Mouse (Mus musculus) right cerebral cortex, postnatal 25 days (tissue): ENCODE measurements around the gene Top3b.
"Not testable (repeated sequence)": the region's sequence is repeated elsewhere in the genome, so short reads cannot be mapped to it uniquely, and the experiment has no call there.

Experiments
- DNase-seq: peaks from one replicate; pipeline ENCODE4 v3.0.0; 2022

The Top3b gene

DNA sequence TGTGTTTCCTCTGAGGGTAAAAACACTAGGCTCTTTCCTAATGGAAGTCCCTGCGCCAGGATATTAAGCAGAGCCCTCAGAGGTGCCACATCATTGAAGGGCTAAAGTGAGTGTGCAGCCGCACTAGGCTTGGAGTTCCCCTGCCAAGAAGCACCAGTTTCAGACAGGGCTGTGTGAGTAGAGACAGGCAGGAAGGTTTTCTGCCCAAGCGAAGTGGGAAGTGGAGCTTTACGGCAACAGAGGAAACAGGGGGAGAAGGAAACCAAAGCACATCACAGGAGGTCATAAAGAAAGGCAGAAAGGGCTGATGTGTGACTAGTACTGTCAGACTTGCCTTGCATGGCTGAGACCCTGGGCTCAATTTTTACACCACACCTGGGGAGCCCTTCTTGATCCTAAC, 31.8 kb downstream of the Top3b start:
- no peak for DNase-seq

DNA sequence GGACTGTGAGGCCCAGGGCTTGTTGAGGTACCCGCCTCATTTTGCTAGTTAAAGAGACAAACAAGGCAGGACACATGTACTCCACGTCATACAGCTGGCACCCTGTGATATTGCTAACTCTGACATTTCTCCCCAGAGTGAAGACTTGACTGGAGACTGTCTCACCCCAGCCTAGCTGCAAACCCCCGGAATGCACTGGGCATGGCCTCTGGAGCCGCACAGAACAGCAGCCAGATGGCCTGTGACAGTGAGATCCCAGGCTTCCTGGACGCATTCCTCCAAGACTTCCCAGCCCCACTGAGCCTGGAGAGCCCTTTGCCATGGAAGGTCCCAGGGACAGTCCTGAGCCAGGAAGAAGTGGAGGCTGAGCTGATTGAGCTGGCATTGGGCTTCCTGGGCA, 32.7 kb downstream of the Top3b start:
- no peak for DNase-seq

DNA sequence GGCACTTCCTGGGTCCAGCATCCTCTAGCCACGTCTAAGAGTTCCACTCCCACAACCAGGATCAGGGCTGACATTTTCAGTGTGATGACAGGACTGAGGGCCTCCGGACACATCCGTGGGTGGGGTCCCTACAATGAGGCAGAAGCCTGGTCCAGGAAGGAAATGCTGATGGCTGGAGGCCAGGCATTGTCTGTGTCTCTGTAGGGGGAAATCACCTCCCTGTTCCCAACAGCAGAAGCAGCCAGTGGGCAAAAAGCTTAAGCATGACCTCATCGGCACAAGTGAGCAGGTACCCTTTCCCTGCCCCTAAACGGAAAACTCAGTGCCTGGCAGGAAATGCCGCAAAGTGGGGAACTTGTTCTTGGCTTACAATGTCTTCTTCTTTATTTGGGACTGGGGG, 37.3 kb downstream of the Top3b start:
- DNase-seq = no peak

DNA sequence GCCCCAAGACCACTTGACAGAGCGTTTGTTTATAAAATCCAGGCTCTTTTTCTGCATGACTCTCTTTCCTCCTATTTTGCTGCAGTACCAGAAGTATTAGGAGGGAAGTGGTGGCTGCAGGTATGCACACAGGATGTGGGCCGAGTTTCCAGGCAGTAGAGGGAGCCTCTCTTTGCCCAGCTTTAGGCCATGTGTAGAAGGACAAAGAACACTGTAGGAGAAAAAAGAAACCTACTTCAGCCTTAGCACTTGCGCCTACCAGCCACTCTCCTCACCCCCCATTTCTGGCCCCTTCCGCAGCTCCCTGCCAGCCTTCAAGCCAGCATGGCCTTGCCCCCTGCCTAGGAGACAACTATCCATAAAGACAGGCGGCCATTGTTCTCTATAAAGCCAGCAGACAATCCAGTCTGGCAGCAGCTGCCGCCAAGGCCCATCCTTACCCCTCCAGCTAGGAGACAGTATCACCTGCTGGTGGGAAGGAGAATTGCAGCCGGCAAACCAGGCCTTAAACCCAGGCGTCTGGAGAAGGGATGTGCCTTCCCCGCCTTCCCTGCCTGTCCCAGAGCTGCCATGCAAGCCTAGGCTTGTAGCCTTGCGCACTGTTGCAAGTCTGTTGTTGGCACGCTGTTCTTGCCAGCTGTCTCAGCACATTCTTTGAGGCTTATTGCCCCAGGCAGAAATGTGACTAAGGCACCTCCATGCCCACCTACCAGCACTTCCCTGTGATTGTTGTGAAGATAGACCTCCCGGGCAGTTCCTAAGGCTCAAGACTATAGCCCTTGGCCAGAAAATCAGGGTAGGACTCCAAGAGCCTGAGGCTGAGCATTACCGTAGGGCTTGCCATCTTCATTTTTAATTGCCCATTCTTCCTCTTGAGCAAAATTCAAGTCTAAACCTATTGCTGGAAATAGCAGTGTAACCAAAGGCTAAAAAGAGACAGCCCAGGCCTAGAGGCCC, 41.4 kb downstream of the Top3b start:
- peak; percentile 73 for DNase-seq

DNA sequence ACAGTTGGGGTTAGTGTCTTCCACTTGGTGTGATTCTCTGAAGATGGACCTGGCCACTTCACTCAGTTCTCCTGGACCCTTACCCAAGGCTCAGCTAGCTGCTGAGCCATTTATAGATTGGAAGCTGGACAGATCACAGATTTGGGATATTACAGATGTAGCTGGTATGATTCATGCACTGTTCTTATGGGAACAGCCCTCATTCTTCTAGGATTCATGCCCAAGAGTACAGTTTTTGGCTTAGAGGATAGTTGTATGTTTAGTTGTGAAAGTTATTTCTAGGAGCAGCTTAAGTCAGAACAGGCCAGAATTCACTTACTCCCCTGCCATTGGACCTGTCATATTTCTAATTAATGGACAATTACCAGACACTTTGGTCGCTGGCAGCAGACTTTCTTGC, 42.9 kb downstream of the Top3b start:
- DNase-seq = no peak

DNA sequence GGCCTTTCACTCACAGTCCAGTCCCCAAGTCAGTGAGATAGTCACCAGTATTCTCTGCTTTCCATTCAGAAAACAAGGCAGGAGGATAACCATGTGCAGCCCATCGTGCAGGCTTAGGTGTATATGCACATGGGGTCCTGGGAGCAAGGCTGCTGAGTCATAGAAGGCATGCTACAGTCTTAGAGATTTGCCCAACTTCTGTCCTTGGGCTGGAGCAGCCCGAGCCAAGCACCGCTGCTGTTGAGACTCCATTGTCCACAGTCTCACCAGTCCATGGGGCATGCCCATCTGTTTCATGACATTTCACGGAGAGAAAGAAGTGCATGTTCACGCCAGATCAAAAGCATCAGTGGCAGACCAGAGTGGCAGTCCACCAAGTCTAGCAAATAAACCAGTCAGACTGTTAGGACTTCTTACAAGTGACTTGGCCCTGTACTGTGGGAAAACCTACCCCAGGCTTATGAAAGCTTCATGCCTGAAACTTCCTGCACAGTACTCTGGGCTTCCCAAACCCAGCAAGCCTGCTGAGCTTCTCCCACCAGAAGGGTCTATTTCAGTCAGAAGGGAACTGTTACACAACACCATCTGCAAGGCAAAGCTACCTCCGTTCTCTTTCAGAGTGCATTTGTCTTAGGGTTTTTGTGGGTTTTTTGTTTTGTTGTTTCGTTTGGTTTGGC, 48.0 kb downstream of the Top3b start:
- DNase-seq = no peak

DNA sequence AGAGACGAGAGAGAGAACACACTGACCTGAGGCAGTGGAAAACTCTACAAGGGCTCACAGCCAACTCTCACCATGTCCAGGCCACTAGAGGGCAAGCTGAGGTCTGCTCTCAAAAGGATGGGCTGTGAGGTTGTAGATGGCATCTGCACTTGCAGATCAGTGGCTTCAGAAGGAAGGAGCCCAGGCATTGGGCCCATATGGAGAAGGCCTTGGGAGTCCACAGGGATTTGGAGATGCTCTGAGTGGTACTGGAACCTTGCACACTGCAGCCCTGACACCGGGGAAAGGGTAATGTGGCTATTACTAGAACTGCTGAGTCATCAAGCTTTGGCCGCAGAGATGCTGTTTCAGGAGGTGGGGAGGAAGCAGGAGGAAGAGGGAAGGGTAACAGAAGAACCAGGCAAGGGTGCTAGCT, 50.5 kb downstream of the Top3b start:
- no peak for DNase-seq

DNA sequence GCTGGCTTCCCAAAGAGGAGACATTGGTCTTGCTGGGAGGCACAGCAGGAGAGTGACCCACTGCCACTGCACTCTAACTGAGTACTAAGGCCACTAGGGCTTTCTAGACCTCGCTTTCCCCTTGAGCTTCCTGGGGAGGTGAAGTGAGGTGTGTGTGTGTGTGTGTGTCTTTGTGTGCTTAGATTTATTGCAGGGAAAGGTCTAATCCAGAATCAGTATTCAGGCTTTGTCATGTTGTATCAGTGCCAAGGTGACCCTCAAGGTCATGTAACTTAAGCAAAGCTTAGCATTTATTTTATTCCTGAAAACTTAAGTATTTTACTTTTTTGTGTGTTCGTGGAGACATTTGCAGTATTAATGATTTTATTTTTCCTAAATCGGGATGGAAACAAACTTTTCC, 53.9 kb downstream of the Top3b start:
- no peak for DNase-seq

DNA sequence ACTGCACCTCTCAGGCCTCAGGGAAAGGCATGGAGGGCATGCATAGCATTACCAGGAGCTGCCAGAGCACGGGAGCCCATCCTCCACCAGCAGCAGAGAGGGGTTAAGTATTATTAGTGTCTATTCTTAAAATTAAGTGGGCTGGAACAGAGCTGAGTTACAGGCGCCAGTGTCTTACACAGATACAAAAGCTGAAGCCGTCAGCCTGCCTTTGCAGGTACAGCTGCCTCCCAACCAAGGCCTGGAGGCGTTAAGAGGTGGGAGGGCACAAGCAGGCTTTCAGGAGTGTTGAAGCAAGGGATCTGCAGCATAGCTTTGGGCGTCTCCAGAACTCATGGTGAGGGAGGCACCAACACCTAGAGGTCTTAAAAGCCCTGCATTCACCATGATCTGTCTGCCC, 56.0 kb downstream of the Top3b start:
- DNase-seq = peak; percentile 55

DNA sequence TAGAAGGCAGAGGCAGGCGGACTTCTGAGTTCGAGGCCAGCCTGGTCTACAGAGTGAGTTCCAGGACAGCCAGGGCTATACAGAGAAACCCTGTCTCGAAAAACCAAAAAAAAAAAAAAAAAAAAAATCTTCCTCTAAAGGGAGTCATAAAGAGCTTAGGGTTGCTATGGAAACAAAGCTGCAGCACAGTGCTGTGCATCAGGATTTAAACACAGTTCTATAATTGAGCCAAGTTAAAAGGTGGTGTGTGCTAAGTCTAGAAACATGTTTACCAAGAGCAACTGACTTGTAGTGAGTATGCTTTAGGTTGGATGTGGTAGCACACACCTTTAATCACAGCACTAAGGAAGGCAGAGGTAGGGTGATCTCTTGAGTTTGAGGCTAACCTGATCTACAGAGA, 58.4 kb downstream of the Top3b start:
- DNase-seq = not testable (repeated sequence)

DNA sequence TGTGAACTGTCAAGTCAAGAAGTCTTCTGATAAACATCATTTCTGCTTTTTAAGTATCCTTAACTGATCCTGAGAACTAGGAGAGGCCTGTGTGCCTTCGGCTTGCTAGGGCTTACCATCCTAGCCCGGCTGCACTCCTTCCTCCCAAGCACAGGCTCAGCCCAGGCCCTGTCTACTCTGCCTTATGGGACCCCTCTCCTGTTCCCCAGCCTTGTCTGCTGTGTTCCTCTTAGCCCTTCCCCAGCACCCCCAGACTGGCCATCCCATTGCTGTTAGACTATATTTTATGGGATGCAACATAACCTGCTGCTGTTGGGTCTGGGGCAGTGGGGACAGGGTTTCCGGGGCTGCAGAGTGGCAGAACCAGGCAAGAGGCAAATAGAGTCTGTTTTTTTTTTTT, 59.8 kb downstream of the Top3b start:
- no peak for DNase-seq

DNA sequence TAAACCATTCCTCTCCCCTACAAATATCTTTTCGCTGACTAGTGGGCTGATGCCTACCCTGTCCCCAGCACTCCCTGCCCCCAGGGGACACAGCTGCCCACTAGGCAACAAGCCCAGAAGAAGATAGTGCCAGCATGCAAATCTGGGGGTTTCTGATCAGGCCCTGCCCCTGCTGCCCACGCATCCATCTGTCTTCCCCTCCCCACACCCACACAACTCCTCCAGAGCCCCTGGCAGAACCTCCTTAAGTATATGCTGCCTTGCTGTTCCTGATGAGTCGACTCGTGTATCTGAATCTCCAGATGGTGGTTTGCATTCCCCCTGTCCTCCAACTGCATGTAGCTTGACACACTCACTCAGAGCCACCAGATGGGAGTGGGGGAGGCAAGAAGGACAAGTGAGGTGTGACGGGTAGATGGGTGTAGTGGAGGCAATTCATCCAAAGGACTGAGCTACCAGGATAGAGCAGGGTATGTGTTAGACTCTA, 60.3 kb downstream of the Top3b start:
- DNase-seq = peak; percentile 90

DNA sequence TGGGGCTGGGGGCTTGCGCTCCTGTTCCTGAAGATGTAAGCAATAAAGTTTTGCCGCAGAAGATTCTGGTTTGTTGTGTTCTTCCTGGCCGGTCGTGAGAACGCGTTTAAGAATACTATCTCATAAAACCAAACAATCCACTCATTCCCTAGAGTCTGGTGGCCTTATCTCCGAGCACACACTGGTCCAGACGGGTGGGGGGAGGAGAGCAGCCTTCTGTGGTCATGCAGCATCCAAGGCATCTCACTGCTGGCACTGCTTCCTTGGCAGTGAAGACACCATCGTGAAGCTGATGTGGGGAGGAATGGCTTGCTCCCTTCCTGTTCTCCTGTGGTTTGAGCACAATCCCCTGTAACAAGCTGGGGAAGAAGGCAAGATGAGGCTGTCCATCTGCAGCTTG, 69.0 kb downstream of the Top3b start:
- DNase-seq = no peak

DNA sequence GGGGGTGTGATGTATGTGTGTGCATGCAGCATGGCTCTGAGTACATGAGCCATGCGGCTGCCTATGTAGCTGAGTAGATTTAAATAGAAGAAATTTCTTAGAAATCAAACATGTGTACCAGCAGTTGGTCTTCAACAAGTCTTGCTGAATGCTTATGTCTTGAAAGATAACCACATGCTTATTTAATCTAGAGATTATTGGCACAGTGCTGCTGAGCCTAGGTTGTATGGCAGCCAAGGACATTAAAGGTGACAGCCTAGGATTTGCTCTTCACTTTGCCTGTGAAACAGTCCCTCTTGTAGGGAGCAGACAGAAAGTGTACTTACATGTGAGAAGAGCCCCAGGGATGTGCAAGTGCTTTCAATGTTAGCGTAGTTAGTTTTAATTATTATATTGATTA, 70.5 kb downstream of the Top3b start:
- DNase-seq = no peak
